Mouse (Mus musculus): ENCODE results near the gene Cspg4. TPM values are rescaled to one million over a fixed set of nuclear protein-coding genes. Genes with fewer than 3 reads are reported as not detected.
"Not testable (repeated sequence)": the region's sequence is repeated elsewhere in the genome, so short reads cannot be mapped to it uniquely, and the experiment has no call there.

Gene Cspg4
- polyA plus RNA-seq, 1 experiment from 2014 or later: 29.3 TPM

DNA sequence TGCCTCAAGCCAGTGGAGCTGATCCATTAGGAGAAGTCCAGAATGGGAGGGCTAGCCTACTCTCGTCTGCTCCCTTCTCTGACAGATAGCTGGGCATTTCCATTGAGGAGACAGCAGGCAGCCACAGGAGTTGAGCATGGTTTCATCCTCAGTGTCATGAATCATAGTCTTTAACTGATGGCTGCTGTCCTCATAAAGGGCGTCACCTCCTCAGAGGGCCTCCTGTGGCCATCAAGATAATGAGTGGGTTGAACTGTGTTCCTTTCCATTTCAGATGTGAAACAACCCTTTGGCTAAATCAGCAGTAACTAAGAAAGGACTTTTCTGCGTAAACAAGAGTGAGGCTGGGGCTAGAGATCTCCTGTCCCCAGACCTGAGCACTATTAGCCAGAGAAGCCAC lies 38.8 kb downstream of the Cspg4 start:
- no peak overlapping the region for H3K4me2 ChIP-seq (ENCODE audit: low read depth, low read length)
- H3K27me3 ChIP-seq (ENCODE audit: control insufficient read depth, insufficient read depth, low read length): no peaks in the 10 kb centered on the region
- no peaks in the 10 kb centered on the region for H3K36me3 ChIP-seq (ENCODE audit: control insufficient read depth, insufficient read depth)
- no peak overlapping the region for H3K4me3 ChIP-seq (ENCODE audit: low read length)
- no peak overlapping the region for H3K27ac ChIP-seq (ENCODE audit: low read length)
- WGBS: 80% methylated on average over 3 of the region's 3 CpGs
- no peak for ATAC-seq (replicated peaks; ENCODE audit: extremely low read depth, insufficient read depth, low FRiP score)
- H3K4me1 ChIP-seq (ENCODE audit: control insufficient read depth, insufficient read depth, low read length): peaks cover 13% of the 10 kb centered on the region
- H3K9ac ChIP-seq (ENCODE audit: low read length): no peak overlapping the region
- H3K9me3 ChIP-seq (replicated peaks; ENCODE audit: control insufficient read depth, low read length): no peaks in the 10 kb centered on the region

DNA sequence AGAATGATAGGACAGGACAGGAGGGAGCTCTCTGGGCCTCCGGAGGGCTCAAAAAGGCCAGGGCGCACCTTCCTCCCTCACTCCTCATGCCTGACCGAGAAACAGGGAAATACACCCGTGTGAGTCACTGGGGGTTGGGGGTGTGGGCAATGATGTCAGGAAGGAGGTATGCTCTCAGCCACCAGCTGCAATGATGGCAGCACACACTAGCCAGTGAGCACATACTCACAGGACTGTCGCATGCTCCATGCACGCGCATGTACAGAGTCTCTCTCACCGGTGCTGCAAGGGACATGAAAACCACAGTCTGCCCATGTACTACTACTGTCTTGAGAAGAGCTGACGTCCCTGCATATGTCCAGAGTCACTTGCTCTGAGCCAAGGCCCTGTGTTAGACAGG lies 42.7 kb downstream of the Cspg4 start:
- no peaks in the 10 kb centered on the region for H3K36me3 ChIP-seq (ENCODE audit: control insufficient read depth, insufficient read depth)
- H3K27me3 ChIP-seq (ENCODE audit: control insufficient read depth, insufficient read depth, low read length): no peaks in the 10 kb centered on the region
- peaks cover 4% of the 10 kb centered on the region; the same call in 1 of the 2 replicates for H3K4me1 ChIP-seq (ENCODE audit: control insufficient read depth, insufficient read depth, low read length)
- no peak overlapping the region for H3K27ac ChIP-seq (ENCODE audit: low read length)
- H3K4me2 ChIP-seq (ENCODE audit: low read depth, low read length): no peak overlapping the region
- H3K4me3 ChIP-seq (ENCODE audit: low read length): no peak overlapping the region
- ATAC-seq (replicated peaks; ENCODE audit: extremely low read depth, insufficient read depth, low FRiP score): no peak; the same call in 1 of the 2 replicates
- H3K9ac ChIP-seq (ENCODE audit: low read length): no peak overlapping the region
- WGBS: 57% methylated on average over 9 of the region's 9 CpGs
- no peaks in the 10 kb centered on the region for H3K9me3 ChIP-seq (replicated peaks; ENCODE audit: control insufficient read depth, low read length)

- H3K4me2 ChIP-seq (ENCODE audit: low read depth, low read length); H3K4me1 ChIP-seq (ENCODE audit: control insufficient read depth, insufficient read depth, low read length); H3K9me3 ChIP-seq (replicated peaks; ENCODE audit: control insufficient read depth, low read length); H3K4me3 ChIP-seq (ENCODE audit: low read length); H3K27ac ChIP-seq (ENCODE audit: low read length); ATAC-seq (replicated peaks; ENCODE audit: extremely low read depth, insufficient read depth, low FRiP score); H3K27me3 ChIP-seq (ENCODE audit: control insufficient read depth, insufficient read depth, low read length); H3K9ac ChIP-seq (ENCODE audit: low read length); H3K36me3 ChIP-seq (ENCODE audit: control insufficient read depth, insufficient read depth): not testable (repeated sequence)
- 39% methylated on average over 4 of the region's 4 CpGs for WGBS
Observed at GRCm38 (mm10) chr9:56909991-56910390, 45.2 kb downstream of the Cspg4 start.

DNA sequence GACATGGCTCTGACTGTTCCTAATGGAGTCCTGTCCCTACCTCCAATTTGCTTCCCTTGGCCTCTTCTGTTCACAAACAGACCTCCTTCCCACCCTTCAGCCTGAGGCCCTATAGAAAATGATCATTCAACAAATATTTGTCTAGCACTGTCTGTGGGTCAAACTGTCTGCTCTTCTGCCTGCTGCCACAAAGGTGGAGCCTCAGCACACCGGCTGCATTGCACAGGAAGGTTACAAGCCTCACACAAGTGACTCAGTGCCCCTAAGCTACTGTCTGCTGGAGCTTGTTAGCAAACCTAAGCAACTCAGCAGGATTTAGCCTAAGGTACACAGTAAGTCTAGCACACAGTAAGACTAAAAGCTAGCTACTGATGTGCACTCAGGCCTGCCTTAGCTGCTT lies 46.2 kb downstream of the Cspg4 start:
- no peaks in the 10 kb centered on the region for H3K27me3 ChIP-seq (ENCODE audit: control insufficient read depth, insufficient read depth, low read length)
- H3K4me2 ChIP-seq (ENCODE audit: low read depth, low read length): no peak overlapping the region
- no peak for ATAC-seq (replicated peaks; ENCODE audit: extremely low read depth, insufficient read depth, low FRiP score)
- H3K27ac ChIP-seq (ENCODE audit: low read length): no peak overlapping the region
- H3K36me3 ChIP-seq (ENCODE audit: control insufficient read depth, insufficient read depth): peaks cover 4% of the 10 kb centered on the region; the same call in 1 of the 2 replicates
- peaks cover 4% of the 10 kb centered on the region; the same call in 1 of the 2 replicates for H3K4me1 ChIP-seq (ENCODE audit: control insufficient read depth, insufficient read depth, low read length)
- WGBS: 49% methylated on average over 1 of the region's 1 CpGs
- H3K9me3 ChIP-seq (replicated peaks; ENCODE audit: control insufficient read depth, low read length): no peaks in the 10 kb centered on the region
- no peak overlapping the region for H3K9ac ChIP-seq (ENCODE audit: low read length)
- H3K4me3 ChIP-seq (ENCODE audit: low read length): no peak overlapping the region

DNA sequence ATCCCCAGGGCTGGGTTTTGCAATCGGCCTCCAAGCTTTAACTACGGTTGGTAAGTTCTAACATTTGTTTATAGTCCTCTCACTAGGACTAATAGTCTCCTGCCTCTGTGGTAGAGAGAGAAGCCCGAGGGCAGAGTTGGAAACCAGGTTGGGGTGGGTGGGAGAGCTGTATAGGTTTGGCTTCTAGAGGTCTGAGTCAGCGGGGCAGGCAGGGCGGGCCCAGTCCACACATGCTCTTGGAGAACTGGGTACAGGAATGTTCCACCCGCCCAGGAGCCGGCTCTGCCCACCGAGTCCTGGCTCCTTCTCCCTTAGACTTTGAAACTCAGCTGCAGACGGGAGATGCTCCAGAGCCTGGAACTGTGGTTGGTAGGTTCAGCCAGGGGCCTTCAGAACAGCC lies 49.2 kb downstream of the Cspg4 start:
- Histone ChIP-seq H3K36me3 (ENCODE audit: control insufficient read depth, insufficient read depth) (peaks cover 27% of the 10 kb centered on the region), H3K27ac (ENCODE audit: low read length) (no peak overlapping the region), H3K9me3 (replicated peaks; ENCODE audit: control insufficient read depth, low read length) (no peaks in the 10 kb centered on the region), H3K27me3 (ENCODE audit: control insufficient read depth, insufficient read depth, low read length) (no peaks in the 10 kb centered on the region), H3K4me2 (ENCODE audit: low read depth, low read length) (no peak overlapping the region), H3K9ac (ENCODE audit: low read length) (no peak overlapping the region), H3K4me1 (ENCODE audit: control insufficient read depth, insufficient read depth, low read length) (no peaks in the 10 kb centered on the region), H3K4me3 (ENCODE audit: low read length) (no peak overlapping the region)
- no peak for ATAC-seq (replicated peaks; ENCODE audit: extremely low read depth, insufficient read depth, low FRiP score)
- 81% methylated on average over 9 of the region's 9 CpGs for WGBS

DNA sequence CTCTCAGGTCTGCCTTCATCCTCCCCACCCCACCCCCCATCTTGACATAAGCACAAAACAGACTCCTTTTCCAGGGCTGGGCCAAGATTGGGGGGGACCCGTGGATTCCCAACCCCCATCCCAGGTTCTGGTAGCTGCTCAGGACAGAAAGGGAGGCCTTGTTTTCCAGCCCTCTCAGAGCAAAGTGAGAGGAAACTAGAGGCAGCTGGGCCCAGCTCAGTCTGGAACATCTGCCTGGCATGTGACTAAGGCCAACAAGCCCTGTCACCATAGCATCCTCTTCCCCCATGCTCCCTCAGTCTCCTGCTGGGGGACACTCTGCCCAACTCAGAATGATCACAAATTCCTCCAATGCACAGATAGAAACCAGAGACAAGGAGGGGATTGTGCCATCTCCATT lies 50.3 kb downstream of the Cspg4 start:
- Histone ChIP-seq H3K4me2 (ENCODE audit: low read depth, low read length) (no peak overlapping the region), H3K4me3 (ENCODE audit: low read length) (no peak overlapping the region), H3K9ac (ENCODE audit: low read length) (no peak overlapping the region), H3K36me3 (ENCODE audit: control insufficient read depth, insufficient read depth) (peaks cover 27% of the 10 kb centered on the region), H3K4me1 (ENCODE audit: control insufficient read depth, insufficient read depth, low read length) (no peaks in the 10 kb centered on the region), H3K9me3 (replicated peaks; ENCODE audit: control insufficient read depth, low read length) (no peaks in the 10 kb centered on the region), H3K27ac (ENCODE audit: low read length) (no peak overlapping the region), H3K27me3 (ENCODE audit: control insufficient read depth, insufficient read depth, low read length) (no peaks in the 10 kb centered on the region)
- ATAC-seq (replicated peaks; ENCODE audit: extremely low read depth, insufficient read depth, low FRiP score): no peak
- 65% methylated on average over 1 of the region's 1 CpGs for WGBS

- H3K4me2 ChIP-seq (ENCODE audit: low read depth, low read length): no peak overlapping the region
- no peak overlapping the region for H3K4me3 ChIP-seq (ENCODE audit: low read length)
- H3K36me3 ChIP-seq (ENCODE audit: control insufficient read depth, insufficient read depth): peaks cover 27% of the 10 kb centered on the region
- ATAC-seq (replicated peaks; ENCODE audit: extremely low read depth, insufficient read depth, low FRiP score): no peak
- no peak overlapping the region for H3K9ac ChIP-seq (ENCODE audit: low read length)
- H3K27me3 ChIP-seq (ENCODE audit: control insufficient read depth, insufficient read depth, low read length): no peaks in the 10 kb centered on the region
- WGBS: 69% methylated on average over 5 of the region's 5 CpGs
- H3K9me3 ChIP-seq (replicated peaks; ENCODE audit: control insufficient read depth, low read length): no peaks in the 10 kb centered on the region
- H3K27ac ChIP-seq (ENCODE audit: low read length): no peak overlapping the region
- no peaks in the 10 kb centered on the region for H3K4me1 ChIP-seq (ENCODE audit: control insufficient read depth, insufficient read depth, low read length)
Observed at GRCm38 (mm10) chr9:56915695-56916410, 51.0 kb downstream of the Cspg4 start.

GRCm38 (mm10) chr9:56917131-56917530 lies 52.3 kb downstream of the Cspg4 start:
- ATAC-seq (replicated peaks; ENCODE audit: extremely low read depth, insufficient read depth, low FRiP score): no peak
- H3K27me3 ChIP-seq (ENCODE audit: control insufficient read depth, insufficient read depth, low read length): no peaks in the 10 kb centered on the region
- no peak overlapping the region for H3K27ac ChIP-seq (ENCODE audit: low read length)
- no peak overlapping the region for H3K9ac ChIP-seq (ENCODE audit: low read length)
- no peak overlapping the region for H3K4me2 ChIP-seq (ENCODE audit: low read depth, low read length)
- H3K9me3 ChIP-seq (replicated peaks; ENCODE audit: control insufficient read depth, low read length): peaks cover 6% of the 10 kb centered on the region; the same call in 1 of the 2 replicates
- peaks cover 35% of the 10 kb centered on the region for H3K36me3 ChIP-seq (ENCODE audit: control insufficient read depth, insufficient read depth)
- H3K4me3 ChIP-seq (ENCODE audit: low read length): no peak overlapping the region
- no peaks in the 10 kb centered on the region for H3K4me1 ChIP-seq (ENCODE audit: control insufficient read depth, insufficient read depth, low read length)
- 86% methylated on average over 2 of the region's 2 CpGs for WGBS

DNA sequence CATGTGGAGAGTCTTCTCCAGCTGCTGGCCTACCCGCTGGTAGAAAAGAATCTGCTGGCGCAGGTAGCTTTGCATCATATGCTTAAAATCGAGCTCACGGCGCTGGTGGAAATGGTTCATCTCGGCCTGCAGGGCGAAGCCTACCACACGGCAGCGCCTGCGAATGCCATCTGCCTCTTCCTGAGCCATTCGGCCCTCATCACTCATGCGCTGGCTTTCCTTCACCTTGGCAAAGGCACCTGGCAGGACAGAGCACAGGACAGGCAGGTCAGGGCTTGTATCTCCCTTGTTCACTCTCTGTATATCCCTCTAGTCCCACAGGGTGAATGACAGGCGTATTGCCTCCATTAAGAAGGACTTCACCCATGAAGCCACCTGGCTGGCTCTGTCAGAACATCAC lies 53.6 kb downstream of the Cspg4 start:
- Histone ChIP-seq H3K9ac (ENCODE audit: low read length) (no peak overlapping the region), H3K9me3 (replicated peaks; ENCODE audit: control insufficient read depth, low read length) (peaks cover 6% of the 10 kb centered on the region; the same call in 1 of the 2 replicates), H3K4me3 (ENCODE audit: low read length) (no peak overlapping the region), H3K4me1 (ENCODE audit: control insufficient read depth, insufficient read depth, low read length) (peaks cover 10% of the 10 kb centered on the region), H3K4me2 (ENCODE audit: low read depth, low read length) (no peak overlapping the region), H3K27ac (ENCODE audit: low read length) (no peak overlapping the region), H3K36me3 (ENCODE audit: control insufficient read depth, insufficient read depth) (peaks cover 37% of the 10 kb centered on the region), H3K27me3 (ENCODE audit: control insufficient read depth, insufficient read depth, low read length) (no peaks in the 10 kb centered on the region)
- ATAC-seq (replicated peaks; ENCODE audit: extremely low read depth, insufficient read depth, low FRiP score): no peak
- WGBS: 92% methylated on average over 13 of the region's 13 CpGs
